Mouse (Mus musculus) bone marrow macrophage, adult 2 months (primary cell): Measurements from ENCODE around the gene Kcnq1. TPM values are rescaled to one million over a fixed set of nuclear protein-coding genes. Genes with fewer than 3 reads are reported as not detected.

ENCODE experiments used
- H3K27ac ChIP-seq: 2 replicates; pipeline ENCODE4 v1.5.1; 2012; ENCODE audit warnings: low read depth, low read length; ENCODE audit not compliant: insufficient read depth
- H3K4me1 ChIP-seq: 2 replicates; pipeline ENCODE4 v1.6.1; 2012; ENCODE audit warnings: low read length; ENCODE audit not compliant: control insufficient read depth, insufficient read depth
- H3K4me3 ChIP-seq: 2 replicates; pipeline ENCODE4 v1.5.1; 2012; ENCODE audit warnings: mild to moderate bottlenecking, low read length, moderate library complexity; ENCODE audit not compliant: insufficient read depth
- CTCF ChIP-seq: IDR thresholded peaks from 2 replicates; pipeline ENCODE4 v1.5.1; 2012; ENCODE audit warnings: low read depth, mild to moderate bottlenecking, low read length, moderate library complexity
- POLR2A ChIP-seq: IDR thresholded peaks from 2 replicates; pipeline ENCODE4 v1.6.1; 2012; ENCODE audit warnings: mild to moderate bottlenecking, low read depth, low read length, borderline replicate concordance
- polyA plus RNA-seq: library from polyadenylated mRNA; stranded (reverse); fragments of >200 nt; gene quantifications from 2 replicates; pipeline ENCODE4 v1.2.4, GENCODE M21; 2012; ENCODE audit not compliant: missing spikeins, insufficient read depth, insufficient read length

Gene Kcnq1
- polyA plus RNA-seq, 1 experiment = not detected

DNA sequence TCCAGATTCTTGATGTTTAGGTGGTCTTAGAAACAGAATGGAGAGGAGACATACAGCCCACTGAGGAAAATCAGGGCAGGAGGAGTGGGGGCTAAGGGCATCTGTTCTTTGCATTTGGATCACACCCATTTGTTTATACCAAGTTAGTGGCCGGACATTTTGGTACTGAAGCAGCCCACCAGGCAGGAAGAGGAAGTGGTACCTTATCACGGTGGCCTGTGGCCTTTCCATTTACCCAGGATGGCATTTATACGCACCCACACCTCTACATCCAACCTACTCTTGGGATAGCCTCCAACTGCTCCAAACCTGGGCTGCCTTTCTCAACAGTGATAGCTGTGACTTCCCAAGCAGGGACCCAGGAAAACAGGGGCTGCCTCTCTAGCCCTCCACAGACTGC lies 179.3 kb downstream of the Kcnq1 start:
- H3K27ac ChIP-seq = no peak overlapping the region
- H3K4me3 ChIP-seq = no peak overlapping the region

DNA sequence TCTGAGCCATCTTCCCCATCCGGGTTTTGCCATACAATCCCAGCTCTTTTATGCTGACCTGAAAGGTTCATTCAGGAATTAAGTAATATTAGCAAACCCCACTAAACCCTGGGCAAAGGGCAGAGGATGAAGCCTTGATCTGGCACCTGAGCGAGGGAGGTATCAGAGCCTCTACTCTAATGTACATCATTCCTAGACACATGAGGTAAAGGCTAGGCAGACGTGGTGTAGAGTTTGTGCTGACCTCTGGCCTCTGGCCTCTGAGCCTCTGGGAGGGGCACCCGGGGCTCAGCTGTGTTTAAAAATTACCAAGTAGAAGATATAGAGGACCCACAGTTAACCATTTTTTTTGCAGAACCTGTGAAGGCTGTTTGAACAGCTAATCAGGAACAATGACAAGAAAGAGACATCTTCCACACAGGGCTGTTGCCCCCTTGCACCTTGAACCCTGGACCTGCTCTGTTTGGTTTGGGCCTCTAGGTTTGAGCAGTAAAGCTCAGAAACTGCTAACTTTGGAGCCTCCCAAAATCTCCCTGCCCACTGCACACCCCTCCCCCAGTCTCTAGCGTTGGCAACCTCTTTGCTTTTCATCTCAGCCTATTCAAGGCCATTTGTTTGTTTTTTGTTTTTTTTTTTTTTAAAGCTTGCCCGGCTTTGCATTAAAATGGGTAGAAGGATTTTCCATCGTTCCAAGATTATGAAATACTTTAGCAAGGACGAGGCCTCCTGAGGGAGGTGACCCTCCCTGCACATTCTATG lies 180.5 kb downstream of the Kcnq1 start:
- Histone ChIP-seq H3K27ac (no peak overlapping the region), H3K4me3 (no peak overlapping the region), H3K4me1 (peaks cover 60% of the 10 kb centered on the region)
- TF ChIP-seq CTCF = no peak
- no peak for TF ChIP-seq POLR2A

More for the DNA sequence above, 179.3 kb downstream of the Kcnq1 start:
- peaks cover 54% of the 10 kb centered on the region for H3K4me1 ChIP-seq
- TF ChIP-seq CTCF (no peak), POLR2A (no peak)

DNA sequence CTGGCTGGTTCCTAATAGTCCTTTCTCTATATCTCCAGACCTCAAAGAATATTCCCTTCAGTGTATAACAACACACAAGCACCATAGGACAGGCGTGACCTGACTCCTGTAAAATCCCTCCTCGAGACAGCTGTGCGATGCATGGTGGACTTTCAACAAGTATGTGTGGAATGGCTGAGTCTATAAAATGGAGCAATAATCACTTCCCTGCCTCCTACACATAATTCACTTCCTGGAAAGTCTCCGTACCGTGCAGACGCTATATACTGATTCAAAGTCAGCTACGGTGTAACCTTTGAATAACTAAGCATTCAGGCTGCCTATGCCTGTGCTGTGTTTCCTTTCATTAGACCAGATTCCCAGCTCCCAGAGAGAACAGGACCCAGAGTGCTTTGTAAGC lies 182.0 kb downstream of the Kcnq1 start:
- H3K27ac ChIP-seq = no peak overlapping the region
- peaks cover 58% of the 10 kb centered on the region for H3K4me1 ChIP-seq
- no peak for TF ChIP-seq CTCF
- no peak for TF ChIP-seq POLR2A
- no peak overlapping the region for H3K4me3 ChIP-seq

DNA sequence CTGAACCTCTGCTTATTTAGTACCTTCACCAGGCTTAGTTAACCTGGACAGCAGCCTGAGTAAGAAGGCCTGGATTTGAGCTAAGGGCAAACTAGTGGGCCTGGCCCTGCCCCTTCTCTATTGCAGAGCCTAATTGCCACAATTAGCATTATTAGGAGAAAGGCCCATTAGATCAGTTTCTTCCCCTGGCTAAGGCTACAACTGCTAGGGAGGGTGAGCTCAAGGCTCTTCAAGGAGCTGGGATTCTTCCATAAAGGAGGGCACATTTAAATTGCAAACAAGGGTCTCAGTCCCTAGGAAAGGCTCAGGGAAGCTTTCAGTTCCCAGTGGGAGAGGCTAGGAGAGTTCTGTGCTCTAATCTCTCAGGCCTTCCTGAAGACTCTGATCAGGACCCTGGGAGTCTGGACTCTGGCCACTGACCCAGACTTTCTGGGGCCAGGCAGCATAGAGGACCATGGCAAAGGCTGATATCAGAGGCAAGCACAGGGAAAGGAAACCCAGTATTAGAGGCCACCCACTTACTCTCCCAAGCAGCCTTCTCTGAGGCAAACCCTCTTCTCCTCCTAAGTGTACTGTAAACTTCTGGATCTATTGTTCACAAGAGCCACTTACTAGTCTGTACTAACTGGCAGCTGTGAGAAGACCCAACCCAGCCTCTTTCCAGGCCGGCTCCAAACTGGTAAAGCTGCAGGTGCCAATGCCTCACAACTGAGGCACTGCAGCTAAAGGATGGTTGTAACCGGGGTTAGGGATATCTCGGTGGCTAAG lies 183.1 kb downstream of the Kcnq1 start:
- Histone ChIP-seq H3K4me3 (no peak overlapping the region), H3K4me1 (peaks cover 47% of the 10 kb centered on the region), H3K27ac (no peak overlapping the region)
- TF ChIP-seq CTCF (no peak), POLR2A (no peak)

DNA sequence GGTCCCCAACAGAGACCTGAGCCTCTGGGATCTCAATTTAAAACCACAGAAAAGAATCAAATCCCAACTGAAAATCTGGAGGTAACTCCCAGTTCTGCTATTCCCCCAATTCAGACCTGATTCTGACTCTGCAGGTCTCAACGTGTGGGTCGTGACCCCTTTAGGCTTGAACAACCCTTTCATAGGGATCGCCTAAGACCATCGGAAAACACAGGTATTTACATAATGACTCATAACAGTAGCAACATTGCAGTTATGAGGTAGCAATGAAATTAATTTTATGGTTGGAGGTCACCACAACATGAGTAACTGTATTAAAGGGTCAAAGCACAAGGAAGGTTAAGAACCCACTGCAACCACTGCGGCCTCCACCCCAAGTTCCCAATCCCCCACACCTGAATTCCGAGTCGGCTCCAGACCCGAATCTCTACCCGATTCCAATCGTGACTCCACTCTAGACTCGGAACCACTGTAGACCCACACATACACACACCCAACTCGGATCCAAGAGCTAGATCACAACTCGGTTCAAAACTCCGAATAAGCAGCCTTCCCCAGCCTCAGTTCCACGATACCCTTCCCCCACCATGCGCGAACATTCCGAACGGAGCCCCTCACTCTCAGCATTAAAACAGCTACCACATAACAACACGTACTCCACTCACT lies 188.7 kb downstream of the Kcnq1 start:
- Histone ChIP-seq H3K4me1 (peaks cover 13% of the 10 kb centered on the region), H3K4me3 (peak overlapping the region; percentile 67), H3K27ac (peak overlapping the region; percentile 63)
- no peak for TF ChIP-seq CTCF
- TF ChIP-seq POLR2A = no peak

DNA sequence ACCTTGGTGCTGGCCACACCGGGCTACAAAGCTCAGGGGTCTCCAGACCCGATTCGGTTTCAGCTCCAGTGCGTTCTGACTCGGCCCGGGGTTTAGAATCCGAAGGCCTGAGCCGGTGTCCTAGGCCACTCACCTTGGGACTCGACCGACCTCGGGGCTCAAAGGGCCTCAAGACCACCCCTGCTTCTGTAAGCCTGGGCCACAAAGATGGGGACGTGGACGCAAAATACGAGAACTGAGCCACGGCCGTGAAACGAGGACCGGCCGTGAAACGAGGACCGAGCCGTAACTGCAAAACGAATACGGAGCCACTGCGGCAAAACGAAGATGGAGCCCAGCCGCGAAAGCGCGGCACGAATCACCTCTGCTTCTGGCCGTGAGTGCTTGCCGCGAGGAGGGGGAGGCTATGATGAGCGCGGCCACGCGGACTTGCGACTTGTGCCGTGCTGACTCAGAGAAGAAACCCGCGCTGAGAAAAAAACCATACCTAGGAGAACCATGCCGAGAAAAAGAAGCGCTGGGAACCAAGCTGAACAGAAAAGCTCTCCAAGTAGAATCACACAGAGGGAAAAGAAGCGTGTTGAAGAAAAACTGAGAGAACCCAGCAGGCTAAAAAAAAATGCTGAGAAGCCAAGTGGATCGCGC lies 189.3 kb downstream of the Kcnq1 start:
- H3K4me3 ChIP-seq = peak overlapping the region; percentile 67
- TF ChIP-seq POLR2A = no peak
- TF ChIP-seq CTCF = no peak
- peak overlapping the region; percentile 63 for H3K27ac ChIP-seq
- peaks cover 12% of the 10 kb centered on the region for H3K4me1 ChIP-seq

DNA sequence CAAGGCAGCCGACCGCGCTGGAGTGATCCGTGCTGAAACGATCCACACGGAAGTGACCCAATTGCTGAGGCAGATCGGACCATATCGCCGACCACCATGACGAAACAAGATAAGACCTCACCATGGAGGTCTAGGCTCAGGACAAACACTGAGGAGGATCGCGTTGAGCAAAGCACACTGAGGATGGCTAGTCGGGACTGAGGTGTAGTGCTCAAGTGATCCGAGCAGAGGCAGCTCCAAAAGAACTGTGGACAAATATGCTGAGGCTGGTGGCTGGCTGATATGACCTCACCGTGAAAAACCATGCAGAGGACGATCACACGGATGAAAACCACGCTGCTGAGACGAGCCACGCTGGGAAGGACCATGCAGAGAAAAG lies 189.8 kb downstream of the Kcnq1 start:
- Histone ChIP-seq H3K27ac (peak overlapping the region; percentile 63), H3K4me1 (peaks cover 11% of the 10 kb centered on the region), H3K4me3 (peak overlapping the region; percentile 67)
- TF ChIP-seq POLR2A = no peak
- TF ChIP-seq CTCF = no peak

DNA sequence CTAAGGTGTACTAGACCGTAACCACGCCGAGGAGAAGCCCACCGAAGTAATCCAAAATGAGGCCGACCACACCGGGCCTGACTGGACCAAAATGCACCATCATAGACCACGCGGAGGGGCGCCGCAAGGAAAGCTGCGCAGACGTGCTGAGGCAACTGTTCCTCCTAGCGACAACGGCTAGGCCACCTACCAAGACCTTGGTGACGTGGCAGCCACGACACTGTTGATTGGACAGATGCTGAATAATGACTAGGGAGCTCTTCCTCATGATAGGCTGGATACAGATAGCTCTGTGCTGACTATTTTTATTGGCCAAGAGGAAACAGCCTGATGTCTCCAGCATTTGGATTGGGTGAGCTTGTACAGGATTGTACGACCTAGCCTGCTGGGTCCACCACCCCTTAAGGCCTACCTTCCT lies 190.2 kb downstream of the Kcnq1 start:
- Histone ChIP-seq H3K4me3 (peak overlapping the region; percentile 67), H3K27ac (peak overlapping the region; percentile 63), H3K4me1 (peaks cover 9% of the 10 kb centered on the region)
- TF ChIP-seq CTCF (no peak), POLR2A (no peak)

DNA sequence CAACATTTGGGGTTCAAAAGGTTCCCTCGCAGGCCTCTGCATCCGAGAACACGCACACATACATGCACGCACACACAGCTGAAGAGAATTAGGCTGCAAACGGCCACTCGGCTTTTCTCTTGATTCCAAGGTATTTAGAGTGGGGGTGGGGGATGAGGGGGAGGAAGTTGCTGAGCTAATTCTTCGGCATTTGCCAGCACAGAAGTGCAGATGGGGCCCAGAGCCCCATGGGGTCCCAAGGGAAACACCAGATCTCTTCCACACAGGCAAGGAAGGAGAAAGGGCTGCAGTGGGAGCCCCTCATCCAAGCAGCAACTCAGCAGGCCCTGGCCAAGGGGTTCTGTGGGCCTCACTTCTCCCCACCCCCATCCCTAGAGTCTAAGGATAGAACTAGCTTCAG lies 193.9 kb downstream of the Kcnq1 start:
- no peak overlapping the region for H3K4me3 ChIP-seq
- peaks cover 6% of the 10 kb centered on the region for H3K4me1 ChIP-seq
- H3K27ac ChIP-seq = no peak overlapping the region
- TF ChIP-seq CTCF = no peak
- no peak for TF ChIP-seq POLR2A
